Mouse (Mus musculus) G1E (cell line): Measurements from ENCODE around the gene Cbx1.

Experiments
- CTCF ChIP-seq: IDR thresholded peaks from 2 replicates; pipeline ENCODE4 v1.5.1; 2012; ENCODE audit warnings: low read depth, low read length, inconsistent platforms, mixed read lengths
- GATA2 ChIP-seq: IDR thresholded peaks from 2 replicates; pipeline ENCODE4 v1.6.1; 2012; ENCODE audit warnings: low read depth, low read length, inconsistent platforms, borderline replicate concordance
- TAL1 ChIP-seq: conservative IDR thresholded peaks from 2 replicates; pipeline ENCODE4 v1.6.1; 2012; ENCODE audit warnings: low read depth, low read length, inconsistent platforms, mixed read lengths

DNA sequence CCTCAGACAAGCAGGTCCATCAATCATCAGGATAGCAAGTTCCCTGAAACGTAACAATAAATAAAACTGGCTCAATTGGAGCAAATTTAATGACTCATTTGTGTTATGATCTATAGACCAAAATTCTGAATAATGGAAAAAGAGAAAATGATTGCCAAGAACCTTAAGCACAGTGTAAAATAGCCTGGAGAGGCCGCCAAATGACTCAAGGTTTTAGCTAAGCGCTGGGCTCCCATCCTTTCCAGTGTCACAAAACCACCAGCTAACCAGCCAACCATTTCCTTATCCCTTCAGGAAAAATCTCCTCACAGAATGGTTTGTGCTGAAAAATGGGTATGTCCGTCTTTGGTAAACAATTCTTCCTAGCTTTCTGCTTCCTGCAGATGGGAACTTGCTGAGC is 45.0 kb upstream of the Cbx1 start:
- TF ChIP-seq CTCF (no peak), GATA2 (no peak), TAL1 (no peak)
